Mouse (Mus musculus) forebrain, embryonic 11.5 days (tissue): ENCODE data around the gene Clk1. TPM values are rescaled to one million over a fixed set of nuclear protein-coding genes. Genes with fewer than 3 reads are reported as not detected.
A peak's percentile ranks its signal among the peaks of the same experiment; 100 is the strongest.

Experiments
- ATAC-seq: fragments of 200-750 bp; cut with Nextera tagmentation; replicated peaks from 2 replicates; pipeline ENCODE4 v1.8.0; 2017; ENCODE audit warnings: moderate TSS enrichment; ENCODE audit not compliant: low FRiP score
- DNase-seq: peaks from one replicate; pipeline ENCODE4 v3.0.0-alpha.2; 2017; ENCODE audit warnings: low spot score
- H3K27ac ChIP-seq: fragments of 300-500 bp; sonication (generic); 2 replicates; pipeline ENCODE4 v1.5.1; 2014; ENCODE audit warnings: low read depth, low read length
- H3K27me3 ChIP-seq: fragments of 300-500 bp; sonication (generic); 2 replicates; pipeline ENCODE4 v1.6.1; 2014; ENCODE audit warnings: mild to moderate bottlenecking, low read length, mixed read lengths; ENCODE audit not compliant: control insufficient read depth, insufficient read depth
- H3K36me3 ChIP-seq: fragments of 300-500 bp; sonication (generic); 2 replicates; pipeline ENCODE4 v1.6.1; 2014; ENCODE audit warnings: mild to moderate bottlenecking, low read length, moderate library complexity, mixed read lengths; ENCODE audit not compliant: control insufficient read depth, insufficient read depth
- H3K4me1 ChIP-seq: fragments of 300-500 bp; sonication (generic); replicated peaks from 2 replicates; pipeline ENCODE4 v1.6.1; 2014; ENCODE audit warnings: low read length, mixed read lengths; ENCODE audit not compliant: control insufficient read depth, insufficient read depth
- H3K4me2 ChIP-seq: fragments of 300-500 bp; sonication (generic); 2 replicates; pipeline ENCODE4 v1.6.1; 2014; ENCODE audit warnings: low read depth, mild to moderate bottlenecking, low read length, moderate library complexity, mixed read lengths; ENCODE audit not compliant: severe bottlenecking
- H3K4me3 ChIP-seq: fragments of 300-500 bp; sonication (generic); 2 replicates; pipeline ENCODE4 v1.5.1; 2014; ENCODE audit warnings: low read depth, low read length
- H3K9ac ChIP-seq: fragments of 300-500 bp; sonication (generic); 2 replicates; pipeline ENCODE4 v1.6.1; 2014; ENCODE audit warnings: low read length
- H3K9me3 ChIP-seq: fragments of 300-500 bp; sonication (generic); 2 replicates; pipeline ENCODE4 v1.6.1; 2016; ENCODE audit warnings: low read length, mixed read lengths; ENCODE audit not compliant: control insufficient read depth
- WGBS: fragments of 180-500 bp; shearing (Covaris S2); extraction: QIAGEN DNeasy Blood & Tissue Kit; methylation state at CpG from one replicate; pipeline ENCODE4 v1.1.7; 2014; 5-methylcytosine and 5-hydroxymethylcytosine counted together
- polyA plus RNA-seq: library from polyadenylated mRNA; unstranded; fragments of >200 nt; fragmentation: Nextera tagmentation; extraction: Ambion mirVana; gene quantifications from 2 replicates; pipeline ENCODE4 v1.2.1, GENCODE M21; 2014

The Clk1 gene
- 150 and 158 TPM in 2 replicates for polyA plus RNA-seq

DNA sequence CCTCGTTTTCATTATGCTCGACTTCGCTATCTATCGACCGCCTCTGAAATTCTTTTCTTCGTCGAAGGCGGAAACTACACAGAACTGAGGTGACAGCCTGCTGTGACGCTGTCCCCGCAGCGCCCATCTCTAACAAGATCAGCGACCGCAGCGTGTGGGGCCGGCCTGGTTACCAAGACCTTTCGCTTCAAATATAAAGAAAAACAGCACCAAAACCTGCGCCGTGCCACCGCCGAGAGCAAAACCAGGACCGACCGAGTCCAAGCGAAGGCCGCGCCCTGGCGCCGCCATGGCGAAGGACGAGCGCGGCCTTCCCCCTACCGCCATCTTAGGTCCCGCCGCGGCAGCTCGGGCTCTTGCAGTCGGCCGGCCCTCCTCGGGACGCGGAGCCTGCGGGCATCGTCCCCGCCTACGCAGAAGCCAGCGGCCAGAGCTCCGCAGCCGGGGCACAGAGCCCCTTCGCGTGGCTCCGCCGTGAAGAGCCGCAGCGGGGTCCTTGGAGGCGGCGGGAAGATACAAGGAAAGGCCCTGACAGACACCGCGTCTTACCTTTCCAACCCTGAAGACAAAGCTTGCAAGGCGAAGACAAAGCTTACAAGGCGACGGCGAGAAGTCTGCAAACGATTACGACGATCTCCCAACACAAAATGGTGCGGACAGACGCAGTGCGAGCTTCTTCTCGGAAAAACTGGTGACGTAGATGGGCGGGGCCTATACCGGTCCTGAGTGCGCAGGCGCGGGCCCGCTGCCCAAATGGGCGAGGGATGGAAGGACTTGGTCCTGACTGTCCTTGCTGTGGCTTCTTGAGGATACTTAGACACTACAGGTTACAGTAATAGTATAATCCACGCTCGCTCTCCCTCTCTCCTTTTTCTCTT, at the start of gene Clk1:
Gene Clk1 (minus strand): TSS at position 696 of the 878 bp plus-strand sequence.
- under 1% methylated on average over 79 of the region's 79 CpGs for WGBS
- no peaks in the 10 kb centered on the region for H3K9me3 ChIP-seq
- H3K27me3 ChIP-seq, result no peaks in the 10 kb centered on the region
- peak within 1 kb of the TSS; percentile 75 for H3K4me3 ChIP-seq
- DNase-seq (peak; percentile 95), ATAC-seq (peak; percentile 94)
- no peaks in the 10 kb centered on the region; the same call in 1 of the 2 replicates for H3K4me1 ChIP-seq
- H3K9ac ChIP-seq, result peak within 1 kb of the TSS; percentile 95
- H3K36me3 ChIP-seq, result peaks cover 10% of the 10 kb centered on the region; the same call in 1 of the 2 replicates
- H3K4me2 ChIP-seq, result peak within 1 kb of the TSS; percentile 71
- peak within 1 kb of the TSS; percentile 92 for H3K27ac ChIP-seq

DNA sequence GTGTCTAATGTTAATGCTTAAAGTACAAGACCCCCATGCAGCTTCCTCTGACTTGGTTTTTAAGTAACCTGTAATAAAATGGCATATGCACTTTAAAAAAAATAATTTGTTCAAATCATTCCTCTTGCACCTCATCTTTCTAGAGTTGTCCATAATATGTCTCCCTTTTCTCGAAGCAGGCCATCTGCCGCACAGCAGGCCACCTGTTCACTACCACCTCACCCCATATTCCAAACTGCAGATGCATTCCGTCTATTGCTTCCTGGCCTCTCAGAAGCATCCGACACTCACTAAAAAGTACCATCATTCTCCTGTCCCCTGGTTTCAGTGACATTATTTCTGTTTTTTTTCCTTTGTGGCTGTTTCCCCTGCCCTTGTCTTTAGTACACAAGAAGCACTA, 41.7 kb upstream of the Clk1 start:
- Histone ChIP-seq H3K27ac (no peak overlapping the region), H3K4me2 (no peak overlapping the region), H3K27me3 (no peaks in the 10 kb centered on the region), H3K4me1 (no peaks in the 10 kb centered on the region), H3K36me3 (peaks cover 15% of the 10 kb centered on the region), H3K9me3 (no peaks in the 10 kb centered on the region), H3K4me3 (no peak overlapping the region), H3K9ac (no peak overlapping the region)
- 95% methylated on average over 4 of the region's 4 CpGs for WGBS
- no peak for ATAC-seq
- no peak for DNase-seq

DNA sequence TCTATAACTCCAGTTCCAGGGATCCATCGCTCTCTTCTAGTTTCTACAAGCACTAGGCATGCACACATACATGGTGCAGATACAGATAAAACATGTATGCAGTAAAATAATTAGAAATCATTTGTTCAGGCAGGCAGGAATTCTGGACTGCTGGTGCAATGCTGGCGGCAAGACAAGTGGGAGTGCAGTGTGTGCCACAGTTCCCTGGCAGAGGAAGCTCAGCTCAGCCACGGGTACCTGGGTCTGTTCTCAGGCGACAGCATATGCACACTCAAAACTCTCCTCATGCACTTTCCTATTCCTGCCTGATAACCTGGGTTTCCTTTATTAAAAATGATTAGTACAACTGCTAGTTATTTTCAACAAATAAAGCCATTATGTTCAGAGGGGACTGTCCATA, 41.2 kb upstream of the Clk1 start:
- DNase-seq (no peak), ATAC-seq (no peak)
- H3K4me3 ChIP-seq, result no peak overlapping the region
- H3K9me3 ChIP-seq, result no peaks in the 10 kb centered on the region
- no peak overlapping the region for H3K4me2 ChIP-seq
- 94% methylated on average over 4 of the region's 4 CpGs for WGBS
- H3K9ac ChIP-seq, result no peak overlapping the region
- H3K27ac ChIP-seq, result no peak overlapping the region
- H3K27me3 ChIP-seq, result no peaks in the 10 kb centered on the region
- peaks cover 15% of the 10 kb centered on the region for H3K36me3 ChIP-seq
- H3K4me1 ChIP-seq, result no peaks in the 10 kb centered on the region

DNA sequence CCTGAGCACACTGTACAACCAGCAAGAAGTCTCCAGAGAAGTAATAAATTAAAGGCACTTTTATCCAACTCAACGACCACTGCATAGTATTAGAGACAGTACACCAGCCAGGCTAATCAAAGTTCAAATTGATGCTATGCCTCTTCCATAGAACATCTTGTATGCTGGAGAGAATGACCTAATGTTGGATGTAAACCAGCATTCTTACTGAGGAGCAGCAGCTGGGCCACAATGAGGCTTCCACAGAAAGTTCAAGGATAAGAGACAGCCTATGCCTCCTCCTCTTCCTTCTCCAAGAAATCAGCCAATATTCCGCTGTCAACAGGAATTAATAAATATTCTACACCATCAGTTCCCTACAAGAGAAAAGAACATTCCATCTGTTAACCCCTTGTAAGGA, 40.1 kb upstream of the Clk1 start:
- ATAC-seq (no peak), DNase-seq (no peak)
- Histone ChIP-seq H3K27me3 (no peaks in the 10 kb centered on the region), H3K4me2 (no peak overlapping the region), H3K36me3 (peaks cover 15% of the 10 kb centered on the region), H3K9me3 (no peaks in the 10 kb centered on the region), H3K4me1 (no peaks in the 10 kb centered on the region), H3K27ac (no peak overlapping the region), H3K4me3 (no peak overlapping the region), H3K9ac (no peak overlapping the region)
- 92% methylated on average over 2 of the region's 2 CpGs for WGBS

DNA sequence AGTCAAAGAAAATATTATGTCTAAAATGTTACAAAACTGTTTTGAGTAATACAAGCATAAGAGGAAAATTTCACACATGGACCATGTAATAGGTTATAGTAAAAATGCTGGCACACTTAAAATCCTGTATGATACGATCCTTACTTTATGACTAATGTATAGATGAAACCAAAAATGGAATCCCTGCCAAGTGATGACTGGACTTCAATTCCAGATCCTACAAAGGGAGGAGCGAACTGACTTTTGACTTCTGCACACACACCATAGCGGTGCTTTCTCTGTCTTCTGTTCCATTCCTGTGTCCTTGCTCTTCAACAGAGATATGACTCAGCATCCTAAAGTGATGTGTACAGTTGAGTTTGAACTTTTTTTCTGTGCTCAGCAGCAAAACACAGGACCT, 36.7 kb upstream of the Clk1 start:
- 97% methylated on average over 3 of the region's 3 CpGs for WGBS
- Histone ChIP-seq H3K36me3 (peaks cover 19% of the 10 kb centered on the region), H3K9me3 (no peaks in the 10 kb centered on the region), H3K4me1 (no peaks in the 10 kb centered on the region), H3K27me3 (no peaks in the 10 kb centered on the region), H3K9ac (no peak overlapping the region), H3K27ac (no peak overlapping the region), H3K4me2 (no peak overlapping the region), H3K4me3 (no peak overlapping the region)
- ATAC-seq (no peak), DNase-seq (no peak)

DNA sequence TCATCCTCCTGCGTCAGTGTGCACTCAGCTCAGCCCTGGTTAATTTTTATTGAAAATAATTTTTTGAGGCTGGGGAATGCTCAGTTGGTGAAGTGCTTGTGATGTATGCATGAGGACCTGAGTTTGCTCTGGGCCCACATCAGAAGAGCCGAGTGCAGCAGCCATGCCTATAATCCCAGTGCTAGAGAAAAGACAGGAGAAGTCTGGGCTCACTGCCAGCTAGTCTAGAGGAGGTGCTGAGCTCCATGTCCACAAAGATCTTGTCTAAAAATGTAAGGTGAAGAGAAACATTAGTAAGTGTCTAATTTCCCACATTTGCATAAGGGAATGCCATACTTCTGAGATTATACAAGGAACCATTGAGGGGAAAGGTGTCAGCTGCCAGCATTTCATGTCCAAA, 35.0 kb upstream of the Clk1 start:
- no peak overlapping the region for H3K4me3 ChIP-seq
- 82% methylated on average over 2 of the region's 2 CpGs for WGBS
- no peak overlapping the region for H3K27ac ChIP-seq
- H3K9me3 ChIP-seq, result no peaks in the 10 kb centered on the region
- H3K36me3 ChIP-seq, result peaks cover 13% of the 10 kb centered on the region; the same call in 1 of the 2 replicates
- DNase-seq, result no peak
- H3K27me3 ChIP-seq, result no peaks in the 10 kb centered on the region
- no peaks in the 10 kb centered on the region for H3K4me1 ChIP-seq
- no peak overlapping the region for H3K4me2 ChIP-seq
- no peak for ATAC-seq
- H3K9ac ChIP-seq, result no peak overlapping the region

DNA sequence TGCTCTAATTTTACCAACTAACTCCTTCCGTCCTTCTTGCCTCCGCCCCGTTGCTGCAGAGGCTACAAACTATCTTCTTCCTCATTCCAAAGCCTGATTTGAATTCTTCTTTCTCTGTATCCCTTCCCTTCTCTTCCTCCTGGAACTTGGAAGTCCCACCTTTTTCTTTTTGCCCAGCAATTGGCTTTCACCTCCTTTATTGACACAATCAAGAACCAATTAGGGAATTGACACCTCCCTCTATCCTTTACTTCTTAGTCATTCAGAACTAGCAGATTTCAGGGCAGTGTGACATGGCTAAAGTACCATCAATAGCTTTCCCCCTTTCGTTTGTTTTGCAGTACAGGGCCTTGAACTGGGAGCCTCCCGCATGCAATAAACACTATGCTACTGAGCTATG, 34.3 kb upstream of the Clk1 start:
- Histone ChIP-seq H3K27me3 (no peaks in the 10 kb centered on the region), H3K4me1 (no peaks in the 10 kb centered on the region), H3K9ac (no peak overlapping the region), H3K36me3 (peaks cover 13% of the 10 kb centered on the region; the same call in 1 of the 2 replicates), H3K9me3 (no peaks in the 10 kb centered on the region), H3K27ac (no peak overlapping the region), H3K4me2 (no peak overlapping the region), H3K4me3 (no peak overlapping the region)
- DNase-seq (no peak), ATAC-seq (no peak)
- 92% methylated on average over 5 of the region's 5 CpGs for WGBS

DNA sequence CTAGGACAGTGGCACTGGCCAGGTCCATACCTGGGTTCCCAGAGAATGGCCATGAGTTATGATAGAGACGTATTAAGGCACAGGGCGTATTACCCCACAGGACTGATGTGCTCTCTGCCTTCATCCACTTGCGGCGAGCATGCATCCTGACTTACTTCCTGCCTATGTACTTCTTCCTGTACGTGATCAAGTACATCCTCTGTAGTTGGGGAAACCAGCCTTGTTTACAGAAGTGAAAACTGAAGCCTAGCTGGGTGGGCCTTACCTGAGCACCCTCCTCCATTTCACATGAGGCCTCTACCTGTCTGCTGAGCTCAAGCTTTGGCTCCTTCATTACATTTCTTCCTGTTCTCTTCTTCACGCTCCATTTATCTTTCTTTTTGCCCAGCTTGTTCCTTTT, 30.4 kb upstream of the Clk1 start:
- 90% methylated on average over 6 of the region's 6 CpGs for WGBS
- H3K4me3 ChIP-seq, result no peak overlapping the region
- H3K4me1 ChIP-seq, result no peaks in the 10 kb centered on the region
- ATAC-seq (no peak), DNase-seq (no peak)
- H3K27ac ChIP-seq, result no peak overlapping the region
- H3K9ac ChIP-seq, result no peak overlapping the region
- no peaks in the 10 kb centered on the region for H3K9me3 ChIP-seq
- H3K4me2 ChIP-seq, result no peak overlapping the region
- no peaks in the 10 kb centered on the region for H3K27me3 ChIP-seq
- peaks cover 10% of the 10 kb centered on the region; the same call in 1 of the 2 replicates for H3K36me3 ChIP-seq

DNA sequence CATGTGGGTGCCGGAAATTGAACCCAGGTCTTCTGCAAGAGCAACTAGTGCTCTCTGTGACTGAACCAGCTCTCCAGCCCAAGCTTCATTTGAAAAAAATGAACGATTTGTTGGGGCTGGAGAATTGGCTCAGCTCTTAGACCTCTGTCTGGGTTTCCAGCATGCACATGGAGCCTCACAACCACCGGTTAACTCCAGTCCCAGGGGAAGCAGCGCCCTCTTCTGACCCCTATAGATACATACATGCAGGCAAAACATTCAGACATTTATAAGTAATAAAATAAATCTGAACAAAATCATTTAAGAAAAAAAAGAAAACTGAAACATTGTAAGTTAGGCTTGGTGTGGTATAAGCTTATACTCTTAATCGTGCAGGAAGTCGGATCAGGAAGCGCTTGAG, 24.5 kb upstream of the Clk1 start:
- DNase-seq, result no peak
- Histone ChIP-seq H3K4me3 (no peak overlapping the region), H3K9me3 (no peaks in the 10 kb centered on the region), H3K27me3 (no peaks in the 10 kb centered on the region), H3K4me1 (peaks cover 7% of the 10 kb centered on the region; the same call in 1 of the 2 replicates), H3K36me3 (peaks cover 11% of the 10 kb centered on the region; the same call in 1 of the 2 replicates), H3K9ac (no peak overlapping the region), H3K27ac (no peak overlapping the region), H3K4me2 (no peak overlapping the region)
- ATAC-seq, result no peak
- WGBS, result 91% methylated on average over 7 of the region's 7 CpGs
